Mouse (Mus musculus): ENCODE data around the gene Gm20388. TPM values are rescaled to one million over a fixed set of nuclear protein-coding genes. Genes with fewer than 3 reads are reported as not detected.

Gm20388 gene
- total RNA-seq, 4 experiments from 2014 or later: 0.17 to 15.1 (median 6.6) TPM

GRCm38 (mm10) chr8:122067783-122068505 is 2157.3 kb downstream of the Gm20388 start:
- DNase-seq (ENCODE audit: low spot score in 2 of 2): no peak

GRCm38 (mm10) chr8:122068609-122069008 is 2158.0 kb downstream of the Gm20388 start:
- DNase-seq (ENCODE audit: low spot score in 2 of 2): no peak

GRCm38 (mm10) chr8:122069281-122069680 is 2158.6 kb downstream of the Gm20388 start:
- DNase-seq (ENCODE audit: low spot score in 2 of 2): peak; percentile 66 to 76

- DNase-seq (ENCODE audit: low spot score in 2 of 2): no peak
Observed at GRCm38 (mm10) chr8:122071193-122071592, 2160.6 kb downstream of the Gm20388 start.

- no peak for DNase-seq (ENCODE audit: low spot score in 2 of 2)
Observed at GRCm38 (mm10) chr8:122073964-122074363, 2163.3 kb downstream of the Gm20388 start.

- no peak for DNase-seq (ENCODE audit: low spot score in 2 of 2)
Observed at GRCm38 (mm10) chr8:122074442-122074841, 2163.8 kb downstream of the Gm20388 start.

- no peak for DNase-seq (ENCODE audit: low spot score in 2 of 2)
Observed at GRCm38 (mm10) chr8:122074977-122075376, 2164.3 kb downstream of the Gm20388 start.

- no peak for DNase-seq (ENCODE audit: low spot score in 2 of 2)
Observed at GRCm38 (mm10) chr8:122076183-122076842, 2165.7 kb downstream of the Gm20388 start.

GRCm38 (mm10) chr8:122078321-122078720 is 2167.7 kb downstream of the Gm20388 start:
- DNase-seq (ENCODE audit: low spot score in 2 of 2): no peak

GRCm38 (mm10) chr8:122079093-122079492 is 2168.5 kb downstream of the Gm20388 start:
- DNase-seq (ENCODE audit: low spot score in 2 of 2): no peak

- no peak for DNase-seq (ENCODE audit: low spot score in 2 of 2)
Observed at GRCm38 (mm10) chr8:122080347-122080746, 2169.7 kb downstream of the Gm20388 start.

- DNase-seq (ENCODE audit: low spot score in 2 of 2): no peak
Observed at GRCm38 (mm10) chr8:122083401-122083800, 2172.8 kb downstream of the Gm20388 start.

GRCm38 (mm10) chr8:122084145-122084544 is 2173.5 kb downstream of the Gm20388 start:
- no peak for DNase-seq (ENCODE audit: low spot score in 2 of 2)

- DNase-seq (ENCODE audit: low spot score in 2 of 2): peak; percentile 38 to 43
Observed at GRCm38 (mm10) chr8:122084726-122085410, 2174.2 kb downstream of the Gm20388 start.

GRCm38 (mm10) chr8:122086064-122086463 is 2175.4 kb downstream of the Gm20388 start:
- no peak for DNase-seq (ENCODE audit: low spot score in 2 of 2)

- no peak for DNase-seq (ENCODE audit: low spot score in 2 of 2)
Observed at GRCm38 (mm10) chr8:122088631-122089030, 2178.0 kb downstream of the Gm20388 start.

- no peak for DNase-seq (ENCODE audit: low spot score in 2 of 2)
Observed at GRCm38 (mm10) chr8:122089186-122089700, 2178.6 kb downstream of the Gm20388 start.

- no peak for DNase-seq (ENCODE audit: low spot score in 2 of 2)
Observed at GRCm38 (mm10) chr8:122092476-122092875, 2181.8 kb downstream of the Gm20388 start.

- DNase-seq (ENCODE audit: low spot score in 2 of 2): no peak
Observed at GRCm38 (mm10) chr8:122098766-122099165, 2188.1 kb downstream of the Gm20388 start.

- no peak for DNase-seq (ENCODE audit: low spot score in 2 of 2)
Observed at GRCm38 (mm10) chr8:122099711-122100220, 2189.1 kb downstream of the Gm20388 start.

GRCm38 (mm10) chr8:122101816-122102215 is 2191.2 kb downstream of the Gm20388 start:
- DNase-seq (ENCODE audit: low spot score in 2 of 2): no peak

- DNase-seq (ENCODE audit: low spot score in 2 of 2): no peak
Observed at GRCm38 (mm10) chr8:122102286-122102685, 2191.6 kb downstream of the Gm20388 start.
